Mouse (Mus musculus) activated CD4-positive, CD25-positive, alpha-beta regulatory T cell, adult 4 months (primary cell): ENCODE results near the gene Olfr1150-ps1. TPM values are rescaled to one million over a fixed set of nuclear protein-coding genes. Genes with fewer than 3 reads are reported as not detected.

ENCODE experiments used
- ATAC-seq: one replicate; pipeline ENCODE4 v1.8.0; 2017
- polyA plus RNA-seq, 2 experiments: library from polyadenylated mRNA; unstranded; fragments of 100-300 nt; shearing (Covaris generic); gene quantifications; one replicate each; pipeline ENCODE4 v1.2.1; 2017

Gene Olfr1150-ps1
- polyA plus RNA-seq, result not detected

GRCm38 (mm10) chr2:87843693-87844092, at the start of gene Olfr1150-ps1:
Gene Olfr1150-ps1, plus strand, starts transcription at chr2:87843993.
- ATAC-seq, result no peak

DNA sequence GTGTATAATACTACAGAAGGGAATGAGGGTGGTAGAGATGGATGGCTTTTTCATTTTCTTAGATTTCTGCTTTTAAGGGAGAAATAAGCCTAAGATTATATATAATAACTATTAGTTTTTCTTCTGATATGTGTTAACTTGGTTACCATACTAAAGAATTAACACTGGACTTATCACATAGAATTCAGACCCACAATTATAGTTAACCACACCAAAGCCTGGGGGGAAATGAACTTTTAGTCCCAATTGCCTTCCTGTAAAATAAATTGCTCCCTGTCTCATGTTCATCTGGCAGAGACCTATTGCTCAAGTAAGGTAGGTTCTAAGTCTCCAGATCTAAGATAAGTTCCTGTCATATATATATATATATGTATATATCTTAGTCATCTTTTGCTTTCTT, 43.5 kb upstream of the Olfr1150-ps1 start, which contains the start of gene Olfr1143:
Olfr1143 (plus strand) TSS at position 301 of the 400 bp plus-strand sequence.
- ATAC-seq, result no peak

DNA sequence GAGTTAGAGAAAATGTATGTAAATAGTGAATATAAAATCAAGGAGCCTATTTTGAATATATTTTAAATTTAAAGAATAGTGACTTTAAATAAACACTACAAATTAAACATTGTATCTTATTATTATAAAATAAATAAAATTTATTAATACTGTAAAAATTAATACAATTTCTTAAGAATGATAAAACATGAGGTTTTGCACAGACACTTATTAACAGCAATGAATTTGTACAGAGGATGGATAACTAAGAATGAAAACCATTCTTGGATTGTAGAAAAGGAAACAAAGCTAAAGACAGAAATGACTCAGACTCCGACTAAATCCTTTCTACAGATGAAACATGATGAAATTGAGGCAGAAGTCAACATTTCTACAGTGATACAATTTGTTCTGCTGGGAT, 34.3 kb upstream of the Olfr1150-ps1 start, which contains the start of gene Olfr1145:
Olfr1145 (plus strand) TSS at position 301 of the 400 bp plus-strand sequence.
- no peak for ATAC-seq

- no peak for ATAC-seq
Measured at GRCm38 (mm10) chr2:87830233-87830632, 13.6 kb upstream of the Olfr1150-ps1 start, which contains the start of gene Olfr1148. Gene Olfr1148, plus strand, starts transcription at chr2:87830533.

- no peak for ATAC-seq
Measured at GRCm38 (mm10) chr2:87855562-87855961, 11.8 kb downstream of the Olfr1150-ps1 start, which contains the start of gene Olfr1151. Gene Olfr1151, plus strand, starts transcription at chr2:87855862.

DNA sequence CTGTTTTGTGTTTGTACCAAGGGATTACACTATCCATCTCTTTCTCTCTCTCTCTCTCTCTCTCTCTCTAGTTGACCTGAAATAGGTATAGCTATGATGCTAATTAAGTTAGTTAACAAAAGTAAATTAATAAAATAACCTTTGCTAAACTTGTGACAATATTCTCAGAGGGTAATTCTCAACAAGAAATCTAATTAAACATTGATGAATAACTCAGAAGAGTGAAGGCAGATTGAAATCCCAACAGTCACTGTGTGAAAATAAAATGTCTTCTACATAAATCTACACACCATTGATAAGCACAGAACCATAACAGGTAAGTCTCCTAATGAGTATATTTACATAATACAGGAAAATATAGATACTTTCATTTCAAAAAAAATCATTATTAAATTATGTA, 22.4 kb downstream of the Olfr1150-ps1 start, which contains the start of gene Olfr1152:
Olfr1152 (plus strand) TSS at position 301 of the 400 bp plus-strand sequence.
- no peak for ATAC-seq

- ATAC-seq, result no peak
Measured at GRCm38 (mm10) chr2:87894662-87895061, 50.9 kb downstream of the Olfr1150-ps1 start, which contains the start of gene Olfr1153. Gene Olfr1153, plus strand, starts transcription at chr2:87894962.

Other genes starting within 250 kb of the Olfr1150-ps1 start
- gene Olfr1130, start 237.8 kb upstream of the Olfr1150-ps1 start, polyA plus RNA-seq, result not detected
- gene Olfr1131, start 216.9 kb upstream of the Olfr1150-ps1 start, polyA plus RNA-seq, result not detected
- not detected for gene Olfr1132, start 206.5 kb upstream of the Olfr1150-ps1 start, polyA plus RNA-seq
- not detected for gene Olfr1133, start 196.6 kb upstream of the Olfr1150-ps1 start, polyA plus RNA-seq
- not detected for gene Olfr1134, start 185.5 kb upstream of the Olfr1150-ps1 start, polyA plus RNA-seq
- gene Olfr1135, start 170.3 kb upstream of the Olfr1150-ps1 start, polyA plus RNA-seq, result not detected
- gene Olfr1136, start 150.0 kb upstream of the Olfr1150-ps1 start, polyA plus RNA-seq, result not detected
- gene Olfr1137, start 130.8 kb upstream of the Olfr1150-ps1 start, polyA plus RNA-seq, result not detected
- gene Olfr1138, start 104.0 kb upstream of the Olfr1150-ps1 start, polyA plus RNA-seq, result not detected
- gene Olfr1140, start 100.2 kb upstream of the Olfr1150-ps1 start, polyA plus RNA-seq, result not detected
- not detected for gene Olfr1141, start 90.0 kb upstream of the Olfr1150-ps1 start, polyA plus RNA-seq
- gene Olfr152, start 64.5 kb upstream of the Olfr1150-ps1 start, polyA plus RNA-seq, result not detected
- gene Olfr1143, start 43.4 kb upstream of the Olfr1150-ps1 start, polyA plus RNA-seq, result not detected
- not detected for gene Olfr1145, start 34.2 kb upstream of the Olfr1150-ps1 start, polyA plus RNA-seq
- not detected for gene Olfr1148, start 13.5 kb upstream of the Olfr1150-ps1 start, polyA plus RNA-seq
- not detected for gene Olfr1151, start 11.9 kb downstream of the Olfr1150-ps1 start, polyA plus RNA-seq
- gene Olfr1152, start 22.5 kb downstream of the Olfr1150-ps1 start, polyA plus RNA-seq, result under 1 TPM in 1 of 2 experiments, not detected in 1; 0.08 TPM
- not detected for gene Olfr1153, start 51.0 kb downstream of the Olfr1150-ps1 start, polyA plus RNA-seq
- gene Olfr1154, start 61.2 kb downstream of the Olfr1150-ps1 start, polyA plus RNA-seq, result not detected
- not detected for gene Olfr1155, start 101.1 kb downstream of the Olfr1150-ps1 start, polyA plus RNA-seq
- gene Olfr1156, start 109.1 kb downstream of the Olfr1150-ps1 start, polyA plus RNA-seq, result under 1 TPM in 1 of 2 experiments, not detected in 1; 0.20 TPM
- gene Olfr1157, start 124.3 kb downstream of the Olfr1150-ps1 start, polyA plus RNA-seq, result under 1 TPM in 1 of 2 experiments, not detected in 1; 0.15 TPM
- not detected for gene Olfr74, start 130.7 kb downstream of the Olfr1150-ps1 start, polyA plus RNA-seq
- gene Olfr1158, start 146.1 kb downstream of the Olfr1150-ps1 start, polyA plus RNA-seq, result not detected
- not detected for gene Olfr1160, start 164.3 kb downstream of the Olfr1150-ps1 start, polyA plus RNA-seq
- not detected for gene Olfr1161, start 178.8 kb downstream of the Olfr1150-ps1 start, polyA plus RNA-seq
- not detected for gene Olfr73, start 193.7 kb downstream of the Olfr1150-ps1 start, polyA plus RNA-seq
- not detected for gene Olfr1162, start 207.1 kb downstream of the Olfr1150-ps1 start, polyA plus RNA-seq
- gene Olfr1163, start 227.8 kb downstream of the Olfr1150-ps1 start, polyA plus RNA-seq, result not detected
- gene Olfr1164, start 250.0 kb downstream of the Olfr1150-ps1 start, polyA plus RNA-seq, result not detected